Mouse (Mus musculus) ES-Bruce4 (cell line): ENCODE results near the gene Clip4. TPM values are rescaled to one million over a fixed set of nuclear protein-coding genes. Genes with fewer than 3 reads are reported as not detected.
A peak's percentile ranks its signal among the peaks of the same experiment; 100 is the strongest.

ENCODE experiments used
- H3K27ac ChIP-seq: 2 replicates; pipeline ENCODE4 v1.5.1; 2012; ENCODE audit warnings: low read length, inconsistent platforms; ENCODE audit not compliant: insufficient read depth
- H3K27me3 ChIP-seq: 2 replicates; pipeline ENCODE4 v1.6.1; 2012; ENCODE audit warnings: mild to moderate bottlenecking, low read length, inconsistent platforms; ENCODE audit not compliant: control insufficient read depth, poor library complexity, insufficient read depth, severe bottlenecking
- H3K36me3 ChIP-seq: 2 replicates; pipeline ENCODE4 v1.6.1; 2012; ENCODE audit warnings: inconsistent platforms, mild to moderate bottlenecking, low read length, moderate library complexity; ENCODE audit not compliant: control insufficient read depth, poor library complexity, insufficient read depth, severe bottlenecking
- H3K4me1 ChIP-seq: one replicate; pipeline ENCODE4 v1.8.1; 2011; ENCODE audit warnings: low read length; ENCODE audit not compliant: control insufficient read depth, insufficient read depth
- H3K4me3 ChIP-seq: 2 replicates; pipeline ENCODE4 v1.5.1; 2011; ENCODE audit warnings: low read depth, mild to moderate bottlenecking, low read length
- H3K9ac ChIP-seq: 2 replicates; pipeline ENCODE4 v1.6.1; 2012; ENCODE audit warnings: low read depth, mild to moderate bottlenecking, inconsistent platforms; ENCODE audit not compliant: poor library complexity, severe bottlenecking
- H3K9me3 ChIP-seq: replicated peaks from 2 replicates; pipeline ENCODE4 v1.6.1; 2012; ENCODE audit warnings: mild to moderate bottlenecking, low read length, inconsistent platforms; ENCODE audit not compliant: control insufficient read depth, poor library complexity, insufficient read depth, severe bottlenecking
- CTCF ChIP-seq: IDR thresholded peaks from one replicate; pipeline ENCODE4 v1.8.1; 2011; ENCODE audit warnings: low read depth, low read length
- EP300 ChIP-seq: IDR thresholded peaks from 2 replicates; pipeline ENCODE4 v1.6.1; 2011; ENCODE audit warnings: low read depth, low read length; ENCODE audit not compliant: insufficient read depth
- POLR2A ChIP-seq: IDR thresholded peaks from one replicate; pipeline ENCODE4 v1.8.1; 2011; ENCODE audit warnings: low read length; ENCODE audit not compliant: insufficient read depth
- polyA plus RNA-seq: library from polyadenylated mRNA; stranded (reverse); fragments of >200 nt; gene quantifications from 2 replicates; pipeline ENCODE4 v1.2.4, GENCODE M21; 2011; ENCODE audit warnings: low read depth; ENCODE audit not compliant: missing spikeins, insufficient read depth, insufficient read length

Clip4 gene
- polyA plus RNA-seq, 1 experiment = 13.3 TPM

GRCm38 (mm10) chr17:71875492-71875891 lies 107.2 kb downstream of the Clip4 start:
- H3K9me3 ChIP-seq = no peaks in the 10 kb centered on the region
- H3K4me3 ChIP-seq = no peak overlapping the region
- no peak overlapping the region for H3K27ac ChIP-seq
- no peaks in the 10 kb centered on the region for H3K36me3 ChIP-seq
- H3K9ac ChIP-seq = no peak overlapping the region
- TF ChIP-seq POLR2A (no peak), CTCF (no peak), EP300 (no peak)
- no peaks in the 10 kb centered on the region for H3K4me1 ChIP-seq
- no peaks in the 10 kb centered on the region for H3K27me3 ChIP-seq

- no peaks in the 10 kb centered on the region for H3K4me1 ChIP-seq
- no peak for TF ChIP-seq EP300
- TF ChIP-seq POLR2A = no peak
- TF ChIP-seq CTCF = no peak
Observed at GRCm38 (mm10) chr17:71881369-71881768, 113.1 kb downstream of the Clip4 start.

GRCm38 (mm10) chr17:71909107-71909506 lies 140.8 kb downstream of the Clip4 start:
- Histone ChIP-seq H3K27ac (no peak overlapping the region), H3K27me3 (no peaks in the 10 kb centered on the region), H3K9ac (no peak overlapping the region), H3K36me3 (no peaks in the 10 kb centered on the region), H3K4me3 (no peak overlapping the region), H3K9me3 (no peaks in the 10 kb centered on the region), H3K4me1 (no peaks in the 10 kb centered on the region)
- TF ChIP-seq EP300 (no peak), CTCF (peak; percentile 67), POLR2A (no peak)

More at GRCm38 (mm10) chr17:71881369-71881768, 113.1 kb downstream of the Clip4 start:
- H3K27ac ChIP-seq = no peak overlapping the region
- no peak overlapping the region for H3K9ac ChIP-seq
- H3K36me3 ChIP-seq = no peaks in the 10 kb centered on the region
- H3K9me3 ChIP-seq = no peaks in the 10 kb centered on the region
- no peak overlapping the region for H3K4me3 ChIP-seq
- no peaks in the 10 kb centered on the region for H3K27me3 ChIP-seq

GRCm38 (mm10) chr17:71913188-71913587 lies 144.9 kb downstream of the Clip4 start:
- no peak for TF ChIP-seq EP300
- TF ChIP-seq POLR2A = no peak
- no peak for TF ChIP-seq CTCF
- H3K9ac ChIP-seq = no peak overlapping the region
- H3K4me1 ChIP-seq = no peaks in the 10 kb centered on the region
- no peaks in the 10 kb centered on the region for H3K36me3 ChIP-seq
- H3K27me3 ChIP-seq = no peaks in the 10 kb centered on the region
- no peak overlapping the region for H3K4me3 ChIP-seq
- H3K27ac ChIP-seq = no peak overlapping the region
- no peaks in the 10 kb centered on the region for H3K9me3 ChIP-seq

Other genes starting within 250 kb of the Clip4 start
- gene Ndc80, start 241.6 kb upstream of the Clip4 start, polyA plus RNA-seq = 57.2 and 58.6 TPM in 2 replicates
- not detected in 2 replicates for gene Spdya, start 216.4 kb upstream of the Clip4 start, polyA plus RNA-seq
- 217 and 240 TPM in 2 replicates for gene Wdr43, start 152.6 kb upstream of the Clip4 start, polyA plus RNA-seq
- gene Togaram2, start 95.2 kb upstream of the Clip4 start, polyA plus RNA-seq = not detected in 2 replicates
- gene Pcare, start 15.6 kb upstream of the Clip4 start, polyA plus RNA-seq = not detected in 2 replicates